Mouse (Mus musculus): Measurements from ENCODE around the gene Actr5.

The Actr5 gene

GRCm38 (mm10) chr2:158613541-158614417 lies 10.9 kb upstream of the Actr5 start:
- peak; percentile 50 to 75 for DNase-seq (ENCODE audit: low spot score in 2 of 2)

- DNase-seq (ENCODE audit: low spot score in 2 of 2) = no peak
Observed at GRCm38 (mm10) chr2:158614418-158614955, 10.2 kb upstream of the Actr5 start.

- DNase-seq (ENCODE audit: low spot score in 2 of 2) = no peak
Observed at GRCm38 (mm10) chr2:158615161-158615680, 9.5 kb upstream of the Actr5 start.

GRCm38 (mm10) chr2:158615702-158616101 lies 9.0 kb upstream of the Actr5 start:
- no peak for DNase-seq (ENCODE audit: low spot score in 2 of 2)

- DNase-seq (ENCODE audit: low spot score in 2 of 2) = peak in 1 of 2 experiments; percentile 37
Observed at GRCm38 (mm10) chr2:158616296-158616695, 8.4 kb upstream of the Actr5 start.

- no peak for DNase-seq (ENCODE audit: low spot score in 2 of 2)
Observed at GRCm38 (mm10) chr2:158616790-158617189, 7.9 kb upstream of the Actr5 start.

- DNase-seq (ENCODE audit: low spot score in 2 of 2) = no peak
Observed at GRCm38 (mm10) chr2:158625231-158625630, 543 bp downstream of the Actr5 start.

- DNase-seq (ENCODE audit: low spot score in 2 of 2) = no peak
Observed at GRCm38 (mm10) chr2:158625697-158626096, 1.0 kb downstream of the Actr5 start.

GRCm38 (mm10) chr2:158628858-158629257 lies 4.2 kb downstream of the Actr5 start:
- DNase-seq (ENCODE audit: low spot score in 2 of 2) = no peak

- DNase-seq (ENCODE audit: low spot score in 2 of 2) = peak in 1 of 2 experiments; percentile 51
Observed at GRCm38 (mm10) chr2:158629414-158629813, 4.7 kb downstream of the Actr5 start.

GRCm38 (mm10) chr2:158631873-158632272 lies 7.2 kb downstream of the Actr5 start:
- DNase-seq (ENCODE audit: low spot score in 2 of 2) = no peak

GRCm38 (mm10) chr2:158641869-158642268 lies 17.2 kb downstream of the Actr5 start:
- peak; percentile 82 to 86 for DNase-seq (ENCODE audit: low spot score in 2 of 2)

- no peak for DNase-seq (ENCODE audit: low spot score in 2 of 2)
Observed at GRCm38 (mm10) chr2:158642587-158642986, 17.9 kb downstream of the Actr5 start.

GRCm38 (mm10) chr2:158643791-158644190 lies 19.1 kb downstream of the Actr5 start:
- DNase-seq (ENCODE audit: low spot score in 2 of 2) = peak; percentile 55 to 58

GRCm38 (mm10) chr2:158651159-158651908 lies 26.6 kb downstream of the Actr5 start:
- no peak for DNase-seq (ENCODE audit: low spot score in 2 of 2)

- DNase-seq (ENCODE audit: low spot score in 2 of 2) = peak; percentile 89 to 91
Observed at GRCm38 (mm10) chr2:158652985-158653384, 28.3 kb downstream of the Actr5 start.

GRCm38 (mm10) chr2:158654717-158655116 lies 30.0 kb downstream of the Actr5 start:
- DNase-seq (ENCODE audit: low spot score in 2 of 2) = no peak

GRCm38 (mm10) chr2:158655806-158656205 lies 31.1 kb downstream of the Actr5 start:
- DNase-seq (ENCODE audit: low spot score in 2 of 2) = no peak

GRCm38 (mm10) chr2:158658822-158659221 lies 34.1 kb downstream of the Actr5 start:
- DNase-seq (ENCODE audit: low spot score in 2 of 2) = no peak

GRCm38 (mm10) chr2:158659346-158659745 lies 34.7 kb downstream of the Actr5 start:
- no peak for DNase-seq (ENCODE audit: low spot score in 2 of 2)

- DNase-seq (ENCODE audit: low spot score in 2 of 2) = no peak
Observed at GRCm38 (mm10) chr2:158665098-158665497, 40.4 kb downstream of the Actr5 start, which contains the start of gene Ppp1r16b. Gene Ppp1r16b, plus strand, starts transcription at chr2:158665398.

Measured in right cerebral cortex, adult 2 months (tissue).